Comparison of ENCODE assay signal across 8 mouse cellular contexts in genomic region chr13:98030959-98031641, GRCm38 (mm10).
DNase-seq lines count a peak whose midpoint lies in the region; ATAC-seq and TF ChIP-seq lines count a peak whose summit lies in the region.

No protein-coding gene starts in this region.

- DNase-seq in cerebellum, postnatal 4 days (ENCODE audit: low spot score in 2 of 2): peak; percentile 76 to 86
- peak; percentile 60 to 69 for DNase-seq in gastrocnemius, adult 8-10 months (ENCODE audit: low spot score in 2 of 2)
- peak; percentile 95 for DNase-seq in hindlimb bud, embryonic 11.5 days (ENCODE audit: extremely low spot score, low read depth, low spot score)
- peak; percentile 79 to 86 for DNase-seq in left cerebral cortex, adult 2 months (ENCODE audit: extremely low spot score in 1 of 2, low spot score in 2 of 2)
- peak; percentile 87 for DNase-seq in right cerebral cortex, adult 18-20 months
- DNase-seq in urinary bladder, postnatal 36 days (ENCODE audit: low spot score in 2 of 2): peak; percentile 78 to 81

- intact Hi-C loops in left cerebral cortex, adult 2 months (cut with DNase I): loop anchor here (1.0 to 5.0 kb wide), 3 partner anchors 176 to 209 kb away; partner anchors contain the start of gene Arhgef28

- peak; percentile 84 for ATAC-seq in activated CD4-positive, CD25-positive, alpha-beta regulatory T cell, adult 4 months
- ATAC-seq in megakaryocyte, adult 5-6 weeks (ENCODE audit: poor library complexity, severe bottlenecking): peak; percentile 89

- H3K27ac ChIP-seq in left cerebral cortex, adult 2 months: no peak overlapping the region

- H3K4me3 ChIP-seq in left cerebral cortex, adult 2 months: peak overlapping the region; percentile 40

- TF ChIP-seq CTCF in left cerebral cortex, adult 2 months (IDR thresholded peaks at IDR 0.05): peak; percentile 93
